Mouse (Mus musculus) mature B cell (primary cell): ENCODE data around the gene Gm20826.
"Not testable (repeated sequence)": the region's sequence is repeated elsewhere in the genome, so short reads cannot be mapped to it uniquely, and the experiment has no call there.

Source experiments
- in situ Hi-C: fragments of 300-500 bp; cut with MboI; formaldehyde crosslinking; loops from 2 replicates; pipeline ENCODE4 v1.14.3; 2019

Gm20826 gene

GRCm38 (mm10) chrY:7638389-7638788 is at the start of gene Gm20826:
Gene Gm20826, minus strand, starts transcription at chrY:7638489.
- in situ Hi-C loops = not testable (repeated sequence)
